ENCODE assay signal across 9 mouse cellular contexts in genomic region chr11:58904838-58905237, GRCm38 (mm10). TPM values are rescaled to one million over a fixed set of nuclear protein-coding genes. Genes with fewer than 3 reads are reported as not detected.
DNase-seq lines count a peak whose midpoint lies in the region; ATAC-seq lines count a peak whose summit lies in the region.
"Had no signal": no experiment of that assay in that cellular context is flagged by ENCODE, and none has a peak within 500 bp of the region (broad histone marks: within the 10 kb centered on the region; RNA-seq: fewer than 3 reads in every experiment).

No protein-coding gene starts in this region.

- peak; percentile 23; the same call in 1 of the 2 replicates for ATAC-seq in granulocyte monocyte progenitor cell, adult 5-6 weeks (replicated peaks; ENCODE audit: poor library complexity, severe bottlenecking)
- ATAC-seq in limb, embryonic 15.5 days (ENCODE audit: insufficient number of reproducible peaks, low FRiP score, low TSS enrichment, low read depth): no peak
- ATAC-seq in neural tube, embryonic 15.5 days (ENCODE audit: low FRiP score): no peak

- no peak overlapping the region for H3K4me3 ChIP-seq in limb, embryonic 15.5 days
- no peak overlapping the region for H3K4me3 ChIP-seq in neural tube, embryonic 15.5 days (replicated peaks)

- peak overlapping the region; percentile 92; the same call in 1 of the 2 replicates for H3K27ac ChIP-seq in limb, embryonic 15.5 days
- no peak overlapping the region for H3K27ac ChIP-seq in neural tube, embryonic 15.5 days (replicated peaks)

- intact Hi-C loops in heart, postnatal 25 days (cut with DNase I): no loop called here

- H3K4me1 ChIP-seq in limb, embryonic 15.5 days: peaks cover 16% of the 10 kb centered on the region; the same call in 1 of the 2 replicates
- H3K4me1 ChIP-seq in neural tube, embryonic 15.5 days: peaks cover 18% of the 10 kb centered on the region

- peaks cover 20% of the 10 kb centered on the region for H3K36me3 ChIP-seq in limb, embryonic 15.5 days
- H3K36me3 ChIP-seq in neural tube, embryonic 15.5 days: peaks cover 14% of the 10 kb centered on the region

- H3K9me3 ChIP-seq in limb, embryonic 15.5 days: no peaks in the 10 kb centered on the region
- no peaks in the 10 kb centered on the region for H3K9me3 ChIP-seq in neural tube, embryonic 15.5 days (replicated peaks)

- peak; percentile 95 for DNase-seq in heart, adult 11 months
- no peak for DNase-seq in heart, postnatal 25 days (ENCODE audit: low spot score)
- peak; percentile 81 for DNase-seq in MEL-GATA-1-ER (ENCODE audit: extremely low read depth, low read depth)
- no peak for DNase-seq in spleen, postnatal 14 days (ENCODE audit: low spot score in 2 of 2)
- no peak for DNase-seq in layer of hippocampus, adult 9-11 months

- 55% methylated on average over 6 of the region's 6 CpGs for WGBS in limb, embryonic 15.5 days
- 49% methylated on average over 6 of the region's 6 CpGs for WGBS in neural tube, embryonic 15.5 days

- H3K9ac ChIP-seq in limb, embryonic 15.5 days: no peak overlapping the region
- no peak overlapping the region for H3K9ac ChIP-seq in neural tube, embryonic 15.5 days (replicated peaks)

- H3K27me3 ChIP-seq in limb, embryonic 15.5 days: no peaks in the 10 kb centered on the region
- H3K27me3 ChIP-seq in neural tube, embryonic 15.5 days (replicated peaks): no peaks in the 10 kb centered on the region

- H3K4me2 ChIP-seq in limb, embryonic 15.5 days: peak overlapping the region; percentile 76; the same call in 1 of the 2 replicates
- H3K4me2 ChIP-seq in neural tube, embryonic 15.5 days: peak overlapping the region; percentile 75; the same call in 1 of the 2 replicates

RNA-seq across cellular contexts. Expression of gene Zfp39, which starts 0.8 kb away (rescaled TPM):
- 1 to 10 TPM; 3.4 to 4.1 TPM for total RNA-seq in heart, postnatal 25 days (2021)
- total RNA-seq in granulocyte monocyte progenitor cell, adult 5-6 weeks (2014; fragmentation: Nextera tagmentation): 14.5 and 16.7 TPM in 2 replicates
- 7.2 and 9.5 TPM in 2 replicates for total RNA-seq in granulocyte monocyte progenitor cell, adult 5-6 weeks (2017)
- polyA plus RNA-seq in limb, embryonic 15.5 days (2015; fragmentation: Nextera tagmentation; extraction: Ambion mirVana): 6.2 and 6.8 TPM in 2 replicates
- polyA plus RNA-seq in neural tube, embryonic 15.5 days (2015; fragmentation: Nextera tagmentation; extraction: Ambion mirVana): 6.6 and 8.1 TPM in 2 replicates

RNA-seq across cellular contexts. Expression of gene Btnl10, which starts 12.9 kb away (rescaled TPM):
- not detected for total RNA-seq in heart, postnatal 25 days (2021)
- not detected in 2 replicates for total RNA-seq in granulocyte monocyte progenitor cell, adult 5-6 weeks (2014; fragmentation: Nextera tagmentation)
- total RNA-seq in granulocyte monocyte progenitor cell, adult 5-6 weeks (2017): 0.13 TPM in 1 of 2 replicates, not detected in the other
- 0.19 TPM in 1 of 2 replicates, not detected in the other for polyA plus RNA-seq in limb, embryonic 15.5 days (2015; fragmentation: Nextera tagmentation; extraction: Ambion mirVana)
- polyA plus RNA-seq in neural tube, embryonic 15.5 days (2015; fragmentation: Nextera tagmentation; extraction: Ambion mirVana): 0.10 TPM in 1 of 2 replicates, not detected in the other
- polyA plus RNA-seq: cerebellum, adult 2 months had no signal

RNA-seq across cellular contexts. Expression of gene Rnf187, which starts 33.9 kb away (rescaled TPM):
- total RNA-seq in heart, postnatal 25 days (2021): 100 to 1,000 TPM; 163 to 167 TPM
- 78.6 and 79.3 TPM in 2 replicates for total RNA-seq in granulocyte monocyte progenitor cell, adult 5-6 weeks (2014; fragmentation: Nextera tagmentation)
- 60.0 and 82.2 TPM in 2 replicates for total RNA-seq in granulocyte monocyte progenitor cell, adult 5-6 weeks (2017)
- polyA plus RNA-seq in limb, embryonic 15.5 days (2015; fragmentation: Nextera tagmentation; extraction: Ambion mirVana): 202 and 230 TPM in 2 replicates
- polyA plus RNA-seq in neural tube, embryonic 15.5 days (2015; fragmentation: Nextera tagmentation; extraction: Ambion mirVana): 559 and 636 TPM in 2 replicates

RNA-seq across cellular contexts. Expression of gene 2810021J22Rik, which starts 37.8 kb away (rescaled TPM):
- 1 to 10 TPM; 1.4 to 2.3 TPM for total RNA-seq in heart, postnatal 25 days (2021)
- total RNA-seq in granulocyte monocyte progenitor cell, adult 5-6 weeks (2014; fragmentation: Nextera tagmentation): 2.8 and 3.8 TPM in 2 replicates
- total RNA-seq in granulocyte monocyte progenitor cell, adult 5-6 weeks (2017): 2.1 and 2.5 TPM in 2 replicates
- 7.2 and 9.1 TPM in 2 replicates for polyA plus RNA-seq in limb, embryonic 15.5 days (2015; fragmentation: Nextera tagmentation; extraction: Ambion mirVana)
- 10.3 and 11.7 TPM in 2 replicates for polyA plus RNA-seq in neural tube, embryonic 15.5 days (2015; fragmentation: Nextera tagmentation; extraction: Ambion mirVana)

RNA-seq across cellular contexts. Expression of gene Hist3h2ba, which starts 43.9 kb away (rescaled TPM):
- 1 to 10 TPM; 1.8 to 2.3 TPM for total RNA-seq in heart, postnatal 25 days (2021)
- not detected in 2 replicates for total RNA-seq in granulocyte monocyte progenitor cell, adult 5-6 weeks (2014; fragmentation: Nextera tagmentation)
- total RNA-seq in granulocyte monocyte progenitor cell, adult 5-6 weeks (2017): 1.5 and 2.3 TPM in 2 replicates
- polyA plus RNA-seq in limb, embryonic 15.5 days (2015; fragmentation: Nextera tagmentation; extraction: Ambion mirVana): 12.6 and 31.7 TPM in 2 replicates
- polyA plus RNA-seq in neural tube, embryonic 15.5 days (2015; fragmentation: Nextera tagmentation; extraction: Ambion mirVana): 184 and 262 TPM in 2 replicates

Comparison
In these comparisons a context has a peak if more than half of its experiments do, and no peak if none do; other contexts are left out.
1. DNase-seq: peak in heart, adult 11 months (single experiment) and MEL-GATA-1-ER (single experiment); none in heart, postnatal 25 days (single experiment), spleen, postnatal 14 days (0 of 2) and layer of hippocampus, adult 9-11 months (single experiment).